Mouse (Mus musculus): ENCODE measurements around the gene AA986860.

DNA sequence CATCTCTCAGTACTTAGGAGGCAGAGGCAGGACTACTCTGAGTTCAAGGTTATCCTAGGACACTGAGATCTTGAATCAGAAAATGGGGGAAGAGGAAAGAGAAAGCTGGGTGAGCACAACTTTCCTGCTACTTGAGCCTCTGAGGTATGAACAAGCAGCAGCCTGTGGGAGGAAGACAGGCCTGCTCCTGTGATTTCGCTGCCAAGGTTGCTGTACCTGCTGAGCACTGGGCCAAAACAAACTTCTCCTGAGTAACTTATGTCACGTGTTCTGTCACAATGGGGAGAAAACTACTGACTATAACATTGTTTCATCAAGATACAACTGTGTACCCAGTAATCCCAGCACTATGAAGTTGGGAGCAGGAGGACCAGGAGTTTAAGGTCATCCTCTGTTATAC, 28.2 kb upstream of the AA986860 start:
- TF ChIP-seq GATA1 (IDR thresholded peaks at IDR 0.05; ENCODE audit: borderline replicate concordance, low read length) (no peak), CTCF (IDR thresholded peaks at IDR 0.05; ENCODE audit: low read depth, low read length) (no peak), TAL1 (conservative IDR thresholded peaks at IDR 0.05; ENCODE audit: low read depth, low read length) (no peak)
